Mouse (Mus musculus): ENCODE measurements around the gene Epp13. TPM values are rescaled to one million over a fixed set of nuclear protein-coding genes. Genes with fewer than 3 reads are reported as not detected.
A peak's percentile ranks its signal among the peaks of the same experiment; 100 is the strongest.
"Not testable (repeated sequence)": the region's sequence is repeated elsewhere in the genome, so short reads cannot be mapped to it uniquely, and the experiment has no call there.

The Epp13 gene
- not detected for total RNA-seq (2021)
- long read RNA-seq, experiment 1: 0 reads
- long read RNA-seq, experiment 2: 0 reads

GRCm38 (mm10) chr7:6252410-6252809 lies at the start of gene Epp13:
Gene Epp13 (plus strand): TSS chr7:6252710.
- intact Hi-C loops (cut with DNase I): no loop called here
- no peak for DNase-seq (ENCODE audit: low spot score in 2 of 2)

DNA sequence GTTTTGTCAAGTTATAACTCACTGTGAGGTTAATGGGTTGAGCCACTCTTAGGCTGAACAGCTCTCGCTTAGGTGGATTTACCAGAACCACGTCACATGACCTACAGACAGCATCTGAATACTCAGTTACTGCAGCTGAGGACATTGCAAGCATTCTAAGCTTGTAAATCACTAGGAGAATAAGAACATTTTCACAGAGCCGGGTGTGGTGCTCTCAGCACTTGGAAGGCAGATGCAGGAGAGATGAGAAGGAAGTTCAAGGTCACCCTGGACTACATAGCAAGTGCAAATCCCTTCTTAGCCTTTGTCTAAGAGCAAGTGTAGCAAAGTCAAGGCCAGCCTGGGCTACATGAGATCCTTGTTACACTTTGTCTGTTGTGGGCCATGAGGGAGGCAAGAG lies 48.3 kb upstream of the Epp13 start:
- intact Hi-C loops (cut with DNase I): loop anchor here (10.0 kb wide), 1 partner anchor 71 kb away; no protein-coding TSS in a partner anchor
- no peak for DNase-seq (ENCODE audit: low spot score in 2 of 2)

DNA sequence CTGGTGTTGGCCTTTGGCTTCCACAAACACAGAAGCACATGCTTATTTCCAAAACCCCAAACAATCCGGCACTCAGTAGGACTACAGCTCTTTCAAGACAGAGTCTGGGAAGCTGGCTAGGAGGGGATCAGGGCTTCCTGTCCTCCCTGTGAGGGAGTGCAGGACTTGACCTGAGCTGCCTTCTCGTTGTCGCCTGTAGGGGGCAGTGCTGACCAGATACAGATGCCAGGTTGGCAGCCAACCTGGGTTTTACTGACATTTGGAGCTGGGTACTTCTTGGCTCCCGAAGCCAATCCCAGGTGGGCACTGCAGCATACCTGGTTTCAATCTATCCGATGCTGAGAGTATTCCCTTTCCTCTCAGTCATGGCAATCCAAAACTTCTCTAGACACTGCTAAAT lies 39.4 kb upstream of the Epp13 start:
- no peak for DNase-seq (ENCODE audit: low spot score in 2 of 2)
- intact Hi-C loops (cut with DNase I): no loop called here

DNA sequence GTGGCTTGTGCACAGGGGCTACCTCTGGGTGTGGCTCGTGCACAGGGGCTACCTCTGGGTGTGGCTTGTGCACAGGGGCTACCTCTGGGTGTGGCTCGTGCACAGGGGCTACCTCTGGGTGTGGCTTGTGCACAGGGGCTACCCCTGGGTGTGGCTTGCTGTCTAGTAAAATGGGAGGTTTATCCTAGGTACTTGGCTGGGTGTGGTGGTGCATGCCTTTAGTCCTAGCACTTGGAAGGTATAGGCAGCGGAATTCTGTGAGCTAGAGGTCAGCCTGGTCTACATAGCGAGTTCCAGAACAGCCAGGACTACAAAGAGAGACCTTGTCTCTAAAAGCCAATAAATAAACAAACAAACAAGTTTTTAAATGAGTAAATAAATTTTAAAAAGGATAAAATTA lies 37.8 kb upstream of the Epp13 start:
- DNase-seq (ENCODE audit: low spot score in 2 of 2); intact Hi-C loops (cut with DNase I): not testable (repeated sequence)

GRCm38 (mm10) chr7:6220147-6220546 lies 32.4 kb upstream of the Epp13 start:
- intact Hi-C loops (cut with DNase I): no loop called here
- DNase-seq (ENCODE audit: low spot score in 2 of 2): no peak

- DNase-seq (ENCODE audit: low spot score in 2 of 2): no peak
- intact Hi-C loops (cut with DNase I): no loop called here
Observed at GRCm38 (mm10) chr7:6221978-6222377, 30.5 kb upstream of the Epp13 start, which contains the start of gene Zscan5b. Gene Zscan5b (plus strand): TSS chr7:6222278.

DNA sequence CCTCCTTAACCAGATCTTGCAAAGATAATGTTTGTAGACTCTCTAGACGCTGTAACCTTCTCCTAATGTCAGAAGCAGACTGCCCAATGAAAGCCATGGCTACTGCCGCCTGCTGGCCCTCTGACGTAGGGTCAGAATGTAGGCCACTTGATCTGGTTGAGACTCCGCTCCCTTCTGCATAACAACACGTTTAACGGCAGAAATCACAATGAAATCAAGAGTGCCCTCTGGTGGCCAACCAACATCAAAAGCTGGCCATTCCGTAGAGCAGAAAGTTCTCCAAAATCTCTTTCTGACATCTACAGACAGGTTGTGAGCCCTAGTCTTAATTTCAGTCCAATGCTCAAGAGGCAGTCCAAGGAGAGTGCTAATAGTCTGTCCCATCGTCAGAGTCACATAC lies 24.0 kb upstream of the Epp13 start:
- peak; percentile 3 to 8 for DNase-seq (ENCODE audit: low spot score in 2 of 2)
- intact Hi-C loops (cut with DNase I): not testable (repeated sequence)

GRCm38 (mm10) chr7:6239787-6240186 lies 12.7 kb upstream of the Epp13 start:
- intact Hi-C loops (cut with DNase I): loop anchor here (5.0 kb wide), 1 partner anchor 43 kb away; no protein-coding TSS in a partner anchor
- DNase-seq (ENCODE audit: low spot score in 2 of 2): no peak

DNA sequence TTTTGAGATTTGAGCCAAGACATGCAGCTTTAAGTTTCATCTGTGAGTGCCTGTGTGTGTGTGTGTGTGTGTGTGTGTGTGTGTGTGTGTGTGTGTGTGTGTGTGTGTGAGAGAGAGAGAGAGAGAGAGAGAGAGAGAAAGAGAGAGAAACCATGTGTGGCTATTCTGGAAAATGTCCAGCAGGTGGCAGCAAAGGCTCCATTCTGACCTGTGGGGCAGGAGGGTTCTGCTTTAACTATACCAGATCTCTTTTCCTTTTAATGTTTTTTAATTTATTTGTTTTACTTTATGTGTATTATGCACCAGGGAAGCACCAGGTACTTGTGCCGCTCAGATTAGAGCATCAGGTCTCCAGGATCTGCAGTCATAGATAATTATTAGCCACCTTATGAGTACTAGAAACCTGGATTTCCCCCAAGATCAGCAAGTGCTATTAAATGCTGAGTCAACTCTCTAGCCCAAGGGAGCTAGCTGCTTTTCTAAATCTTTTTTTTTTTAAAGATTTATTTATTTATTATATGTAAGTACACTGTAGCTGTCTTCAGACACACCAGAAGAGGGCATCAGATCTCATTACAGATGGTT lies 11.6 kb upstream of the Epp13 start:
- DNase-seq (ENCODE audit: low spot score in 2 of 2): peak; percentile 20 to 43
- intact Hi-C loops (cut with DNase I): loop anchor here (5.0 kb wide), 1 partner anchor 41 kb away; no protein-coding TSS in a partner anchor

DNA sequence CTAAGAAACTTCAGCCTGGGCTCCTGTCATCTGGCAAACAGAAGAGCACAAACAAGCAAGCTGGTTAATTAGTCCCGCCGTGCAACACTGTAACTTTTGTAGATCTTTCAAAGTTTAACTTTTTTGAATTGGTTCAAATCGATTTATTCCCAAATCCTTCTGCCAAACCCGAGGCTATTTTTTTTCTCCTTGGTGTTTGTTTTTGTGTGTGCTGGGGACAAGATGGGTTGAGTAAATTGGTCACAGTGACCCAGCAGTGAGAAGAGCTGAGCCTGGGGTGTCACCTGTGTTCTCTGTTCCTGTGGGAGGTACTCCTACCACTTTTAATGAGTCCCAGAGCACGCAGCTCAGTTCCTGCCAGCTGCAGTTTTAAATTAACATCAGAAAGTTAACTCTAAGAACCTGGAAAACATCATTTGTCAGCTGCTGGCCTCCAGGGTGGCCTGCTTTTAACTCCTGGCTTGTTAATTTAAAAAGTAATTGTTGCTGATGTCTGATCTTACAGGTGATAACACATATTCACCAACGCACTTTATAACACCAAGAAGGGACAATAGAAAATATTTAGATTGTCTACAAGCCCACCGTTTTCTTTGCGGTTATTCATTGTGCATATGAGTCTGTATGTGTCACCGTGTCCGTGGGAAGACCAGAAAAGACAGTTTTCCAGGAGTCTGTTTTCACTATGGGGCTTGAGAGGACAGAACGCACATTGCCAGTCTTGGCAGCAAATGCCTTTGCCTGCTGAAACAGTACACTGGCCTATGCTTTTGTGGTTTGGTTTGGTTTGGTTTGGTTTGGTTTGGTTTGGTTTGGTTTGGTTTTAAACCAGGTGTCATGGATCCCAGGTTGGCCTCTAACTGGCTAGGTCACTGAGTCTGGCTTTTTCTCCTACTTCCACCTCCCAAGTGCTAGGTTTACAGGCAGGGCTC lies 7.9 kb upstream of the Epp13 start:
- intact Hi-C loops (cut with DNase I): loop anchor here (5.0 kb wide), 1 partner anchor 38 kb away; no protein-coding TSS in a partner anchor
- DNase-seq (ENCODE audit: low spot score in 2 of 2): no peak

DNA sequence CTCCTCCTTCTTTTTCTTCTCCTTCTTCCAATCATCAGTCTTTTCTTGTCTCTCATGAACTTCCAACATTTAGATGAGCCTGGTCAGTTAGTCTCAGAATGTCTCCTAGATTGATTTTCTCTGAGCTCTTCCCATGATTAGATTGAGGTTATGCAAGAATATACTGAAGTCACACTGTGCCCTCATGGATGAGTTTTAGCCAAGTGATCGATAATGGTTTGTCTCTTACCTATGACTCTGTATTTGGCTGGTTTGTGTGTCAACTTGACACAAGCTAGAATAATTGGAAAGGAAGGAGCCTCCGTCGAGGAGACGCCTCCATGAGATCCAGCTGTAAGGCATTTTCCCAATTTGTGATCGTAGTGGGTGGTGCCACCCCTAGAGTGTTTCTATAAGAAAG lies 1.9 kb downstream of the Epp13 start:
- DNase-seq (ENCODE audit: low spot score in 2 of 2): no peak
- intact Hi-C loops (cut with DNase I): no loop called here

DNA sequence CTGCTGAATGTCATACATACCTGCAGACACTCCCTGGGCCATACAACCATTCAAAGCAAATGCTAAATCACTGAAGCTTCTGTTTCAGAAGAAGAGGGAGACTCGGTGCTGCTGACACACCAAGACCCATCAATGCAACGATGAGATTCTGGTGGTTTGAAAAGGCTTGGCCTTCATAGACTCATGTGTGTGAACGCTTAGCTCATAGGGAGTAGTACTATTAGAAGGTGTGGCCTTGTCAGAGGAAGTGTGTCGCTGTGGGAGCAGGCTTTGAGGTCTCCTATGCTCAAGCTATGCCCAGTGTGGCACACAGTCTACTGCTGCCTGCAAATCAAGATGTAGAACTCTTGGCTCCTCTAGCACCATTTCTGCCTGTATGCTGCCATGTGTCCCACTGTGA lies 4.9 kb downstream of the Epp13 start:
- no peak for DNase-seq (ENCODE audit: low spot score in 2 of 2)
- intact Hi-C loops (cut with DNase I): no loop called here

DNA sequence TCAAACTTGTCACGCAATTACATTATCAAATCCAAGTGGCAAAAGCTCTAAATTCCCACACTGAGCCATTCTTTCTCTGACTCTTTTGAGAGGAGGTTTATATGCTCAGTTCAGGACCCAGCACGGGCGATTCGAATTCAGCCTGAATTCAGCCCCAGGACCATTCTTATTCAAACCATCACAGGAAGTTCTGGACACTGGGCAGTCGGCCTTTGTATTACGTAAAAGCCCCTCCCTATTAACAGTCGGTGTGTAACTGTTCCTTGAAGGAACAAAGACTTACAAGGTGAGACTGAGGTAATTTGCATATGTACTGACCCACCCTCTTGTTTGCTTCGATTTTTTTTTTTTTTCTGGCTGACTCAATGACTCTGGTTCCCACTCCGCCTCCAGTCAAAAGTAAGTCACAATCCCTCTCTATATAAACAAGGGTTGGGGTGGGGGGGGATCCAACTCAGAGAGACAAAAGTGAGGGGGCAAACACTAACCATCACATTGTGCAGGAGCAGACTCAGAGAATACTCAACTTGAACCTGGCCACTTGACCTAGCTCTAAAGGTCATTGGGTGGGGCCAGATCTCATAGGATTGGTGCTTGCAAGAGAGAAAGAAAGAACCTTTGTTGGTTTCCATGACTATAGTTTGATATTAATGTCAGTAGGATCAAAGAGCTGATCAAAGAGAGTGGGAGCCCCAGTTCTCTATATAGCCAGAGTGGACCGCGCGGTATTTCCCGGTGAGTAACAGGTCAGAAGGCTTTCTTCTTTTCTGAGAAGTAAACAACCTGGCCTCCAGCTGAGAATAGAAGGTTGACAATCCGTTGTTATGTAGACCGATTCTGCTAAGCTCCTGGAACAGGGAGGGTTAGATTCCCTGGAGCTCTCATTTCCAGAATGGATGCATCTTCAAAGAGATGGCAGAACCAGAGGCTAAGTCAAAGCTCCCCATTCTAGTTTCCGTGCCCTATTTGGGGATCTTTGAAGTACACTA lies 6.0 kb downstream of the Epp13 start:
- no peak for DNase-seq (ENCODE audit: low spot score in 2 of 2)
- intact Hi-C loops (cut with DNase I): no loop called here

DNA sequence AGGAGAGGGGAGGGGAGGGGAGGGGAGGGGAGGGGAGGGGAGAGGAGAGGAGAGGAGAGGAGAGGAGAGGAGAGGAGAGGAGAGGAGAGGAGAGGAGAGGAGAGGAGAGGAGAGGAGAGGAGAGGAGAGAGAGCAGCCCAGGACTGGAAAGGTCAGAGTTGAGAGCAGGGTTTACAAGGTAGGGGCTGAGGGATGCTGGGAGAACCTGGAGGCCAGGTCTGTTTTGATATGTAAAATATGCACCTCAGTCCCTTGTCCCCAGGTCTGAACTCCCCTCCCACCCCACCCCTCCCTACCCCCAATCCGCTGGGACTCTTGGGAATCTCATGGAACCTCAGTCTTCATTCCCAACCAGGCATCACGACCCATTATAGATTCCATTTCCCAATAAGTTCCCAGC lies 7.5 kb downstream of the Epp13 start:
- intact Hi-C loops (cut with DNase I); DNase-seq (ENCODE audit: low spot score in 2 of 2): not testable (repeated sequence)

DNA sequence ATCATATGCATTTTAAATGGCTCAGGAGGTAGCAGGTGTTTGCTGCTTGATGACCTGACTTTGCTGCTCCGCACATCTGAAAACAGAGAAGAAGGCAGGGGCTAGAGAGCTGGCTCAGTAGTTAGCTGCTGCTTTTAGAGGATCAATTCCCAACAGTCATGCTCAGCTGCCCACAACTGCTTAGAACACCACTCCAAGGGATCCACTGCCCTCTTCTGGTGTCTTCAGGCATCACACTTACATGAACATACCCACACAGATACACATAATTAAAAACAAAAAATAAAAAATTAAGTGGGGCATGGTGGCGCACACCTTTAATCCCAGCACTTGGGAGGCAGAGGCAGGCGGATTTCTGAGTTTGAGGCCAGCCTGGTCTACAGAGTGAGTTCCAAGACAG lies 9.6 kb downstream of the Epp13 start:
- DNase-seq (ENCODE audit: low spot score in 2 of 2): no peak
- intact Hi-C loops (cut with DNase I): no loop called here

DNA sequence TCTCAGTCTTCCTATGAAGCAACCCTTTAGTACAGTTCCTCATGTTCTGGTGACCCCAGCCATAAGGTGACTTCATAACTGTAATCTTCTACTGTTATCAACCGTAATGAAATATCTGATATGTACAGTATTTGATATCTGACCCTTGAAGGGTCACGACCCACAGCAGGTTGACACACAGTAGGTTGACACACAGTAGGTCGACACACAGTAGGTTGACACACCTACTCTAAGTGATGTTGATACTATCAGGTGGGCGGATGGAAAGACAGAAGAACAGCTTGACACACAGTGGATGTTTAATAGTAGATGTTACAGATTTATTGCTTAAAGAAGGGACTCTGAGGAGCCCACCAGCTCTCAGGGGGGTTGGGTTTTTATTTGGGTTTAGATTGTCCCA lies 10.5 kb downstream of the Epp13 start:
- intact Hi-C loops (cut with DNase I): no loop called here

GRCm38 (mm10) chr7:6265695-6266094 lies 13.2 kb downstream of the Epp13 start:
- intact Hi-C loops (cut with DNase I): no loop called here
- DNase-seq (ENCODE audit: low spot score in 2 of 2): peak in 1 of 2 experiments; percentile 19

More for the DNA sequence above, 10.5 kb downstream of the Epp13 start:
- DNase-seq (ENCODE audit: low spot score in 2 of 2): no peak

DNA sequence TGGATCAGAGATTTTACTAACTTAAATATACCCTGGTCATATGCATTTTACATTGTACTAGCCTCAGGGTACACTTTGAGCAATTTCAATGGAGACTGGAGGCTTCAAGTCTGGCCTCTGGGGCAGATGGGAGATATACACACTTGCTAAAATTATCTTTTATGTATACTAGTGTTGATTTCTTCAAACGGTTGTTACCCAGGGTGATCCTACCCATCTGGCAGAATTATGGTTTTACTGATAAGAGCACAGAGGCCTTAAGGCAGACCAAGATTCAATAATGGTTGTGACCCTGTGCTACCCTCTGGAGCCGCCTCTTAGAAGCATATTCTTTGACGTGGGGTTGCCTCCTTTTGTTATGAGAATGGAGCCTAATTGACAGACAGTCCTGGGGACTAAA lies 25.4 kb downstream of the Epp13 start:
- no peak for DNase-seq (ENCODE audit: low spot score in 2 of 2)
- intact Hi-C loops (cut with DNase I): loop anchor here (10.0 kb wide), 1 partner anchor 73 kb away; no protein-coding TSS in a partner anchor

DNA sequence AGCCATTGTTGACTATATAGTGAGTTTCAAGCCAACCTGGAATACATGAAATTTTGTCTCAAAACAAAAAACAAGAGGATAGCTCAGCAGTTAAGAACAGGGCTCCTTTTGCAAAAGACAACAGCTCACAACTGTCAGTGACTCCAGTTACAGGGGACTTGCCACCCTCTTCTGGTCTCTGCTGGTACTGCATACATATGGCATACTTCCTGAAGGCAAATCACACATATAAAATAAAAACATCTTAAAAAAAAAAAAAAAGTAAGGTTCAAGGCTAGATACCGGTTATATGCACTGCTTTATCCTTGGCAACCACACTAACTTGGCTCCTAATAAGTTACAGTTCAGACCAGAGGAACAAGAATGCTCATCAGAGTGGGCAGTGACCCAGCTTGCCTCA lies 30.2 kb downstream of the Epp13 start:
- intact Hi-C loops (cut with DNase I): loop anchor here (5.0 to 10.0 kb wide), 2 partner anchors 40 to 148 kb away; no protein-coding TSS in a partner anchor
- peak; percentile 90 to 91 for DNase-seq (ENCODE audit: low spot score in 2 of 2)

Data from left cerebral cortex, postnatal 14 days (tissue).